Mouse (Mus musculus) liver, embryonic 16.5 days (tissue): ENCODE data around the gene Sh3kbp1. TPM values are rescaled to one million over a fixed set of nuclear protein-coding genes. Genes with fewer than 3 reads are reported as not detected.
"Not testable (repeated sequence)": the region's sequence is repeated elsewhere in the genome, so short reads cannot be mapped to it uniquely, and the experiment has no call there.

ENCODE experiments used
- ATAC-seq: fragments of 200-750 bp; cut with Nextera tagmentation; 2 replicates; pipeline ENCODE4 v1.8.0; 2017; ENCODE audit warnings: low read depth, mild to moderate bottlenecking, moderate number of reproducible peaks, moderate library complexity
- H3K27ac ChIP-seq: fragments of 300-500 bp; sonication (generic); 2 replicates; pipeline ENCODE4 v1.5.1; 2014; ENCODE audit warnings: mild to moderate bottlenecking, low read length
- H3K27me3 ChIP-seq: fragments of 300-500 bp; sonication (generic); 2 replicates; pipeline ENCODE4 v1.6.1; 2014; ENCODE audit warnings: low read depth, low read length, mixed read lengths; ENCODE audit not compliant: control insufficient read depth, insufficient read depth
- H3K36me3 ChIP-seq: fragments of 300-500 bp; sonication (generic); 2 replicates; pipeline ENCODE4 v1.6.1; 2014; ENCODE audit warnings: mild to moderate bottlenecking; ENCODE audit not compliant: control insufficient read depth, insufficient read depth
- H3K4me1 ChIP-seq: fragments of 300-500 bp; sonication (generic); 2 replicates; pipeline ENCODE4 v1.6.1; 2014; ENCODE audit warnings: low read depth, low read length, mixed read lengths; ENCODE audit not compliant: control insufficient read depth
- H3K4me2 ChIP-seq: fragments of 300-500 bp; sonication (generic); 2 replicates; pipeline ENCODE4 v1.6.1; 2014; ENCODE audit warnings: low read depth, low read length, mixed read lengths
- H3K4me3 ChIP-seq: fragments of 300-500 bp; sonication (generic); 2 replicates; pipeline ENCODE4 v1.5.1; 2014; ENCODE audit warnings: low read depth, mild to moderate bottlenecking, low read length
- H3K9ac ChIP-seq: fragments of 300-500 bp; sonication (generic); 2 replicates; pipeline ENCODE4 v1.6.1; 2014; ENCODE audit warnings: low read depth, low read length
- H3K9me3 ChIP-seq: fragments of 300-500 bp; sonication (generic); replicated peaks from 2 replicates; pipeline ENCODE4 v1.6.1; 2016; ENCODE audit warnings: low read length; ENCODE audit not compliant: control insufficient read depth
- WGBS: fragments of 180-500 bp; shearing (Covaris S2); extraction: QIAGEN DNeasy Blood & Tissue Kit; methylation state at CpG from one replicate; pipeline ENCODE4 v1.1.7; 2014; ENCODE audit not compliant: insufficient replicate concordance; 5-methylcytosine and 5-hydroxymethylcytosine counted together
- polyA plus RNA-seq: library from polyadenylated mRNA; unstranded; fragments of >200 nt; fragmentation: Nextera tagmentation; extraction: Ambion mirVana; gene quantifications from 2 replicates; pipeline ENCODE4 v1.2.1, GENCODE M21; 2015

The Sh3kbp1 gene
- 10.8 and 11.1 TPM in 2 replicates for polyA plus RNA-seq

DNA sequence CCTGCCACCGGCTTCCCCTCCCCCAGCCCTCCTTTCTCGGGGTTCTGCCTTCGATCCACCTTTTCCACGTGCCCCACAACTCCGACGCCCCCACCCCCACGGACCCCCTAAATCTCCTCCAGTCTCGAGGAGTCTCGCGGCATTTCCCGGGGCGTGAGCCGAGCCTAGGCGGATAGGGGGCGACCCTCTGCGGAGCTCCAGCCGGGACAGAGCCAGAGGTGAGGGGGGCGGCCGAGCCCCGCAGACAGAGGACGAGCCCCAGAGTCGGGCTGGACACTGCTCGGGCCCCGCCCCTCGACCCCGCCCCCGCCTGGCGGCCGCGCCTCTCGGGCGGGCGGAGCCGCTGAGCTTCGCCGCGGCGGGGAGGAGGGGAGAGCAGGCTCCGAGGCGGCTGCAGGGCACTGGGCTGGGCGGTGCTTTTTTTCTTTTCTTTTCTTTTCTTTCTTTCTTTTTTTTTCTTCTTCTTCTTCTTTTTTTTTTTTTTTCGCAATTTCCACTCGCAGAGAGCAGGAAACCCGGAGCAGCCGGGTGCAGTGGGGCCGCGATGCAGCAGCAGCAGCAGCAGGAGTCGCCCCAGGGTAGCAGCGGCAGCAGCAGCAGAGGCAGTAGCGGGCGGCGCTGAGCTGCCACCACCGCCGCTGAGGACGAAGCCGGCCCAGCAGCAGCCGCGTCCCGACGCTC, at the start of gene Sh3kbp1:
TSS of gene Sh3kbp1 (plus strand) at position 366 of the 681 bp plus-strand sequence.
- H3K9ac ChIP-seq, result peak within 1 kb of the TSS; percentile 70
- 0 out of 2 replicates have a peak within 1 kb of the TSS, but pooled peaks have one; percentile 33 for H3K27ac ChIP-seq
- WGBS, result 18% methylated on average over 58 of the region's 60 CpGs
- peaks cover 8% of the 10 kb centered on the region for H3K4me1 ChIP-seq
- no peaks in the 10 kb centered on the region for H3K36me3 ChIP-seq
- peak within 1 kb of the TSS; percentile 71 for H3K4me3 ChIP-seq
- H3K27me3 ChIP-seq, result no peaks in the 10 kb centered on the region; the same call in 1 of the 2 replicates
- no peaks in the 10 kb centered on the region for H3K9me3 ChIP-seq
- peak within 1 kb of the TSS; percentile 87 for H3K4me2 ChIP-seq
- ATAC-seq, result peak; percentile 93

DNA sequence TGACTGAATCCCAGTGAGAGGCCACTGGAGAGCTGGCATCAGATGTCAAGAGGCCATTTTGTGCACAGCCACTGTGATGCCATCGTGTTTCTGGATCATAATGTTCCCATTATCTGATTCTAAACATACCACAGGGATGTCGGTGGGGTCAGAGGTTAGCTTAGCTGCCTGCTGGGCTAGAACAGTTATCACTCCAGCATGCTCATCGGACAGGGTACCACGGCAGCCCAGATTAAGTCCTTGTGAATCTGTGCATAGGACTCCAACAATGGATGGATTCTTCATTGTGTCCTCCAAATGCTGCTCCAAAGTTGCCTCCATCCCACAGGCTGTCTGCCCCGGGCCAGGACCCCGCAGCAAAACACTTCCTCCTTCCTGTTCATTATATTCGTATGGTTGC, 42.3 kb upstream of the Sh3kbp1 start:
- WGBS, result 75% methylated on average over 7 of the region's 7 CpGs
- H3K9ac ChIP-seq, H3K4me1 ChIP-seq, H3K4me2 ChIP-seq, H3K9me3 ChIP-seq, H3K36me3 ChIP-seq, ATAC-seq, H3K4me3 ChIP-seq, H3K27ac ChIP-seq, H3K27me3 ChIP-seq: not testable (repeated sequence)

DNA sequence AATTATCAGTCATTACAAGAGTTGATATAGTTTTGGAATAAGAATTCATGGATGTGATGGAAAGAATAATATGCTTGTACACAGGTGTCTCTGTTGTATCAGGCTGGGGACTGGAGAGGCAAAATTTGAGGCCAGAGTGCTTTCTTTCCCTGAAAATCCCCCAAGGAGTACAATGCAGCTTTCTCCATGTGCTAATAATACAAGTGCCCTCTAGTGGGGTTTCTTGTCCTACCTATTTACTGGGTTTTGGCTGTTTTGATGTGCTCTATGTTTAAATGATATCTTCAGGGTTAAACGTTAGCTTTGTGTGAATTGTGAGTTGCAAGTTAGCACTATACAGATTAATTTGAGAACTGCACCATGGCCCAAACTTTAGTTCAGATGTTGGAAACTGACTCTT, 35.4 kb upstream of the Sh3kbp1 start:
- Histone ChIP-seq H3K27ac (no peak overlapping the region), H3K4me3 (no peak overlapping the region), H3K9ac (no peak overlapping the region), H3K27me3 (no peaks in the 10 kb centered on the region), H3K36me3 (no peaks in the 10 kb centered on the region), H3K4me1 (no peaks in the 10 kb centered on the region; the same call in 1 of the 2 replicates), H3K9me3 (no peaks in the 10 kb centered on the region), H3K4me2 (no peak overlapping the region)
- ATAC-seq, result no peak
- WGBS, result 42% methylated on average over 1 of the region's 1 CpGs

DNA sequence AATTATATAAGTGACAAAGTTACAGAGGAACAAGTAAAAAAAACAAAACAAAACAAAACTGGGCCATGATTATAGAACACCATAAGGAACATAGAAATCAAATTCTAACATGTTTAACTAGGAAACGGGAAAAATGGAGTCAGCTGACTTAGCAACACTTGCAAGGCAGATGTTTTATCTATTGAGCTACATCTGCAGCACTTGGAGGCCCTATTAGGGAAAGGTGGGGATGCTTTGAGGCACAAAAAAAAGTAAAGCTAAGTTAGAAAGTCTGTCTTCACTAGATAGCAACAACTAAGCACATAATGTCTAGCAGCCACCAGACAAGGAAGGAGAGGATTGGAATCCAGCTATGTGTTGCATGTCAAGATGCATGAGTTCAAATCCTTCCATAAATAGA, 29.6 kb upstream of the Sh3kbp1 start:
- ATAC-seq, result peak; percentile 94

DNA sequence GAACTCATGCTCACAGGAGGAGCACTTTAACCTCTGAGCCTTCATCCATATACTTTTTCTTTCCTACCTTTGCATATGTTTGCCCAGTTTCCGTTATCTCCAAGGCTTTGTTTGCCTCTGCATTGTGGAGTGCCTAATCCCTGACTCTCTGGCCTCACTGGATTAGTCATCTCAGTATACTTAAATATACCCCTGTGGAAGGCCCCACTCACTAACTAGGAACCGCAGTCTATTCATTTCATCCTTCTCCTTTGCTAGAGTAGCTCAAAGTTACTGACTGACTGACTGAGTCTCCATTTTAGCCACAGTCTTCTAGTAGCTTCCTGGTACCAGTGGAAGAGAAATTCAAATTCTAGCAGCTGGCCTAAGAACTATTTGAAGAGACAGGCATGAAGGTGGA, 22.2 kb upstream of the Sh3kbp1 start:
- H3K4me2 ChIP-seq, result no peak overlapping the region
- no peaks in the 10 kb centered on the region; the same call in 1 of the 2 replicates for H3K4me1 ChIP-seq
- no peak for ATAC-seq
- no peak overlapping the region for H3K4me3 ChIP-seq
- no peak overlapping the region for H3K27ac ChIP-seq
- no peaks in the 10 kb centered on the region for H3K36me3 ChIP-seq
- no peaks in the 10 kb centered on the region for H3K27me3 ChIP-seq
- no peaks in the 10 kb centered on the region for H3K9me3 ChIP-seq
- H3K9ac ChIP-seq, result no peak overlapping the region
- 68% methylated on average over 2 of the region's 2 CpGs for WGBS

More for the DNA sequence above, 29.6 kb upstream of the Sh3kbp1 start:
- WGBS, result 34% methylated on average over 1 of the region's 1 CpGs
- no peaks in the 10 kb centered on the region for H3K36me3 ChIP-seq
- no peaks in the 10 kb centered on the region; the same call in 1 of the 2 replicates for H3K4me1 ChIP-seq
- peak overlapping the region; percentile 11; the same call in 1 of the 2 replicates for H3K4me2 ChIP-seq
- H3K4me3 ChIP-seq, result no peak overlapping the region
- H3K9me3 ChIP-seq, result no peaks in the 10 kb centered on the region
- no peaks in the 10 kb centered on the region for H3K27me3 ChIP-seq
- peak overlapping the region; percentile 80 for H3K27ac ChIP-seq
- H3K9ac ChIP-seq, result no peak overlapping the region

DNA sequence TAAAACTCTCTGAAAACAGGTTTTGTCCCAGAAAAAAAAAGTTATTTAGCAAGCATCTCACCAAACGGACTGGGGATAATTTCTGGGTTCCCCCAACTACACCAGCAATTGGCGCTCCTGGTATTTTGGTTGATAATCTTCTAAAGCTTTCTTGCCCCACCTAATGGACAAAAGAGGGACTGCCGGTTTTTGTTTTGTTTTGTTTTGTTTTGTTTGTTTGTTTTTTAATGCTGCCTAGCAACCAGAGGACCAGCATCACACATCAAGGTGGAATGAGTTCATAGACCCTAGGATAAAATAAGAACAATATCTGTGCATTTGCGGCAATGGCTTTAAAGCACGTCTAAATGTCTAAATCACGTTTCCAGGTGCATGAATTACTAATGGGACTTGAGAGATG, 20.1 kb upstream of the Sh3kbp1 start:
- Histone ChIP-seq H3K4me1 (no peaks in the 10 kb centered on the region), H3K4me3 (no peak overlapping the region), H3K9ac (no peak overlapping the region), H3K36me3 (no peaks in the 10 kb centered on the region), H3K27ac (no peak overlapping the region), H3K4me2 (no peak overlapping the region), H3K9me3 (no peaks in the 10 kb centered on the region), H3K27me3 (no peaks in the 10 kb centered on the region)
- no peak for ATAC-seq
- 42% methylated on average over 6 of the region's 6 CpGs for WGBS

DNA sequence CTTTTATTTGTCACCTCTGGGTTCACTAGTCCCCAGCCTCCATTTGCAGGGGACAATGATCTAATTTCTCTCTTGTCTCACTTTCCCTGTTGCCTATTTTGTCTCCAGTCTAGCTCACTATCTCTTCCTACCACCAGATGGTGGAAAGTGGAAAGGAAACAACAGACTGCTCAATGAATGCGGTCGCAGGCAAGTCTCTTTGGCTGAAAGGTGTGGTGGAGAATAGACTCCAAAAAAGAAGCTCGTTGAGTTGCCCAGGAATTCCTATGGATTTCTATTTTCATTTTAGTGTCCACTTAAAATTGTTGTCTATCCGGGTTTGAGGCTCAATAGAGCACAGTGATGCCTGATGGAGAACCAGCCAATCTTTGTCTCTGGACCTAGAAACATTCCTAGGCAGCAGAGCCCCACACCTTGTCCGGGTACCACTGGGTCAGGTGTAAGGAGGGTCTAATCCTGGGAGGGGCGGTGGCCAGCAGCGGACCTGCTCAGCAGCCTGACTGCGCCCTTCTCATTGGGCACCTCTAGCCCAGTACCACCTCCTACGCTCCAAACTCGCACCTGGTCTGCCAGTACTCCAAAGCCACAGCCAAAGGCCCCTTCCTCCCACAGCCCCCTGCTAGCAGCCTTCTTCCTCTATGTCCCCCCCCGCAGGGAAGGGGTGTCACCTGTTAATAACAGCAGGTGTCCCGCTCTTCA, 715 bp upstream of the Sh3kbp1 start:
- WGBS, result 22% methylated on average over 12 of the region's 12 CpGs
- no peak overlapping the region; the same call in 1 of the 2 replicates for H3K9ac ChIP-seq
- ATAC-seq, result no peak
- H3K27ac ChIP-seq, result no peak overlapping the region
- H3K4me1 ChIP-seq, result peaks cover 8% of the 10 kb centered on the region
- peak overlapping the region; percentile 87 for H3K4me2 ChIP-seq
- H3K9me3 ChIP-seq, result no peaks in the 10 kb centered on the region
- H3K4me3 ChIP-seq, result peak overlapping the region; percentile 71
- H3K36me3 ChIP-seq, result no peaks in the 10 kb centered on the region
- H3K27me3 ChIP-seq, result no peaks in the 10 kb centered on the region; the same call in 1 of the 2 replicates

DNA sequence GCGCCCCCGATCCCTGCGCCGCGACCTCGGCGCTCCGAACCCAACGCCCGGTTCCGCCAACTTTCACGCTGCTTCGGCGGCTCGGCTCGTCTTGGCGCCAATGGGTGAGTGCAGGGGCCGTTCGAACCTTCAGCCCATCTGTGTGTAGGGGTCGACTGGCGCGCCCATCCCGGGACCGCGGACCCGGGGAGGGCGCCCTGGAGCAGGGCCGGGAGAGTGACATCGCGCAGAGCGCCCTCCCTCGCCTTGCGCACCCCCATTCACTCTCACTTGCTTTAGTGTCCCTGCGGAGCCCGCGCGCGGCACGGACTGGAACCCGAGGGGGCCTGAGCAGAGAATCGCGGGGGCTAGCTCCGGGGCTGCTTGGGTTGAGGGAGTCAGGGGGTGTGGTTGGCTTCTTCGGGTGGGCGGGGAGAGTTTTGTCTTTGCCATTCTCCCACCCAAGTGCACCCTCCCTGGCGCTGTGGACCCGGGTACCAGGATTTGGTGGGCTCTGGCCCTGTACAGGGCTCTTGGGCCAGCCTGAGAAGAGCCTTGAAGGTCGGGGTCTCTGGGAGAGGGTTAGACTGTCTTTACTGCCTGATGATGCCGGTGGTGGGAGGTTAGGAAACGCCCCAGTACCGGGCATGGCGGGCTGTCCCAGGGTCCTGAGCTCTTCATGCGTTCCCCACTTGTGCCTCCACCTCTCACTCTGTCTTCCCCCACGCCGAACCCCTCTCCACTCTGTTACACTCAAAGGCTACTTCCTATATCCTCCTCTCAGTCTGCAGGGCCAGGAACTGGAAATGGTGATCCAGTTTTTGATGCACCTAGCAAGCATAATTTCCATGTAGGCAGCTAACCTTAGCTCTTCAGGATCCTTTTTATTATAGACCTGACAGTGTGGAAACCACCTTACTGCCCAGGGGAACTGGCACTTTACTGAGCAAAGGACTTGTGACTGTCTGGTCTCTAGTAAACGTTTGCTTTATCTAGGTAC, 805 bp downstream of the Sh3kbp1 start:
- Histone ChIP-seq H3K9me3 (no peaks in the 10 kb centered on the region), H3K4me1 (peaks cover 8% of the 10 kb centered on the region), H3K4me3 (peak overlapping the region; percentile 71), H3K27me3 (no peaks in the 10 kb centered on the region; the same call in 1 of the 2 replicates), H3K9ac (peak overlapping the region; percentile 70), H3K36me3 (no peaks in the 10 kb centered on the region), H3K27ac (0 out of 2 replicates have a peak overlapping the region, but pooled peaks have one; percentile 33), H3K4me2 (peak overlapping the region; percentile 87)
- peak; percentile 43 for ATAC-seq
- 15% methylated on average over 43 of the region's 56 CpGs for WGBS
